Mouse (Mus musculus): ENCODE results near the gene Actn4.
"Not testable (repeated sequence)": the region's sequence is repeated elsewhere in the genome, so short reads cannot be mapped to it uniquely, and the experiment has no call there.

DNA sequence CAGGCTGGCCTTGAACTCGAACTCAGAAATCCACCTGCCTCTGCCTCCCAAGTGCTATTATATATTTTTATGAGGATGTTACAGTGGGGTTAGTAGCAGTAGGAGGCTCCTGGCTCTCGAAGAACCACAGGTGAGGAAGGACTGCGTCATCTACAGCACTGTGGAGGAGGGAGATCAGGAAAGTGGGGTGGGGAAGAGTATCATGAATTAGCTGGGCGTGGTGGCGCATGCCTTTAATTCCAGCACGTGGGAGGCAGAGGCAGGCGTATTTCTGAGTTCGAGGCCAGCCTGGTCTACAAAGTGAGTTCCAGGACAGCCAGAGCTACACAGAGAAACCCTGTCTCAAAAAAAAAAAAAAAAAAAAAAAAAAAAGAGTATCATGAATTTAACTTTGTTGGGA is 6.0 kb upstream of the Actn4 start:
- not testable (repeated sequence) for TF ChIP-seq POLR2A (IDR thresholded peaks at IDR 0.05; ENCODE audit: control insufficient read depth in 1 of 2, insufficient read depth in 1 of 2, low read depth in 1 of 2, low read length in 2 of 2, poor library complexity in 1 of 2); CHD2 (IDR thresholded peaks at IDR 0.05; ENCODE audit: low read length); CTCF (IDR thresholded peaks at IDR 0.05 in 2 of 3, conservative IDR thresholded peaks at IDR 0.05 in 1 of 3; ENCODE audit: control insufficient read depth in 1 of 3, insufficient read depth in 1 of 3, low read depth in 2 of 3, low read length in 3 of 3, poor library complexity in 1 of 3, severe bottlenecking in 1 of 3); RCOR1 (IDR thresholded peaks at IDR 0.05; ENCODE audit: low read depth, low read length); EP300 (IDR thresholded peaks at IDR 0.05; ENCODE audit: low read depth in 1 of 2, low read length in 2 of 2)

Measured in MEL (cell line).